Mouse (Mus musculus) neural tube, embryonic 12.5 days (tissue): ENCODE measurements around the gene Pik3cd. TPM values are rescaled to one million over a fixed set of nuclear protein-coding genes. Genes with fewer than 3 reads are reported as not detected.

Experiments used
- ATAC-seq: fragments of 200-750 bp; cut with Nextera tagmentation; 2 replicates; pipeline ENCODE4 v1.8.0; 2017; ENCODE audit warnings: low read depth, mild to moderate bottlenecking, moderate TSS enrichment, moderate library complexity; ENCODE audit not compliant: low FRiP score
- H3K27ac ChIP-seq: fragments of 300-500 bp; sonication (generic); 2 replicates; pipeline ENCODE4 v1.5.1; 2016
- H3K27me3 ChIP-seq: fragments of 300-500 bp; sonication (generic); replicated peaks from 2 replicates; pipeline ENCODE4 v1.6.1; 2016; ENCODE audit warnings: mild to moderate bottlenecking
- H3K36me3 ChIP-seq: fragments of 300-500 bp; sonication (generic); 2 replicates; pipeline ENCODE4 v1.6.1; 2016; ENCODE audit warnings: mild to moderate bottlenecking
- H3K4me1 ChIP-seq: fragments of 300-500 bp; sonication (generic); 2 replicates; pipeline ENCODE4 v1.6.1; 2016
- H3K4me2 ChIP-seq: fragments of 300-500 bp; sonication (generic); replicated peaks from 2 replicates; pipeline ENCODE4 v1.6.1; 2016; ENCODE audit warnings: mild to moderate bottlenecking
- H3K4me3 ChIP-seq: fragments of 300-500 bp; sonication (generic); 2 replicates; pipeline ENCODE4 v1.5.1; 2016
- H3K9ac ChIP-seq: fragments of 300-500 bp; sonication (generic); 2 replicates; pipeline ENCODE4 v1.6.1; 2016; ENCODE audit warnings: mild to moderate bottlenecking
- H3K9me3 ChIP-seq: fragments of 300-500 bp; sonication (generic); 2 replicates; pipeline ENCODE4 v1.6.1; 2016; ENCODE audit warnings: mild to moderate bottlenecking
- WGBS: fragments of 180-500 bp; shearing (Covaris S2); methylation state at CpG from one replicate; pipeline ENCODE4 v1.1.7; 2016; 5-methylcytosine and 5-hydroxymethylcytosine counted together
- polyA plus RNA-seq: library from polyadenylated mRNA; unstranded; fragments of >200 nt; fragmentation: Nextera tagmentation; extraction: Ambion mirVana; gene quantifications from 2 replicates; pipeline ENCODE4 v1.2.1, GENCODE M21; 2016

Gene Pik3cd
- polyA plus RNA-seq, 1 experiment from 2014 or later, result 22.9 TPM

DNA sequence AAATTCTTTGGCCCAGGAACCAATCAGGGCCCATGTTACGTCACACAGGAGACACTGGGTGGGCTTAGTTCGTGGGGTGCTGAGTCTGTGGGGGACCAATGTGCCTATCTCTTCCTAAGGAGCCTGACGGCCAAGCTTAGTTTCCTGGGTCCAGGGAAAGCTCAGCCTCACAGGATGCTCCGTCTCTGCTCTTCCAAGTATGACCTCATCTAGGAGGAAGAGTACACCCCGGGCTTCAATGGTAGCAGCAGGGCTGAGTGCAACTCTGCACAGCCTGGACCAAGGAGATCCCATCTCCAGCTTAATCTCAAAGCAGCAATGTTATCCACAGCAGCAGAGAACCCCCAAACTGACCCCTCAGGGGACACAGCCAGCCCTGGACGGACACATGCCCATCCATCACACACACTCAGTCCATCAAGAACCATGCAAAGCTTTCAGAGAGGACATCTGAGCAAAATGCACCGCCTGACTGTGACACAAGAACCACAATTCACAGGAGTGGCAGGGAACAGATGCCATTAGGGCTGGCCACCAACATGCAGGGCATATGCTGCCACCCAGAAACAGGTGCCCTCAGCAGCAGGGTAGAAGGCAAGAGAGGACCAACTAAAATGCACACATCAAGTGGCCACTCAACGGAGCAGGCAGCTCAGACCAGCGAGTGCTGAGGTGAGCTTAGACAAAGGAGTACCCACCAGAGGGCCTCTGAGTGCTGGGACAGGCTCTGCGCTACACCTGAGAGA lies 32.5 kb upstream of the Pik3cd start:
- H3K9ac ChIP-seq, result peak overlapping the region; percentile 29; the same call in 1 of the 2 replicates
- no peaks in the 10 kb centered on the region for H3K9me3 ChIP-seq
- H3K27me3 ChIP-seq, result no peaks in the 10 kb centered on the region
- H3K4me3 ChIP-seq, result no peak overlapping the region
- H3K27ac ChIP-seq, result no peak overlapping the region
- H3K4me1 ChIP-seq, result peaks cover 54% of the 10 kb centered on the region
- peaks cover 19% of the 10 kb centered on the region for H3K36me3 ChIP-seq
- peak overlapping the region; percentile 27; the same call in 1 of the 2 replicates for H3K4me2 ChIP-seq
- ATAC-seq, result no peak
- 82% methylated on average over 10 of the region's 10 CpGs for WGBS

DNA sequence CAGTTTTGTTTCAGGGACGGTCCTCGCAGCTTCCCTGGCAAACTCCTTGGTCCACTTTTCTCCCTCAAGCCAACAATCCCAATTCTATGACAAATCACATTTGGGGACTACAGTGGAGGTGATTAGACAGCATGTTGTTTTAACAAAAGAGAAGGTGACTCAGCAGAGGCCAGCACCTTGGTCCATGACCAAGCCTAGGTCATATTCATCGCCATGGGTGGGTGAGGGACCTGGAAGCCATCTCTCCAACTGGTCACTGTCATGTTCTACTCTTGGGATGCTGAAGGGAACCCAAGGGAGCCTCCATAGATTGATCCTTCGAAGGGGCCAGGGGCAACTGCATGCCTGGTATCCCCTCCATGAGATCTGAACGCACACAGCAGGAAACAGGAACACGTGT lies 31.9 kb upstream of the Pik3cd start:
- H3K9ac ChIP-seq, result no peak overlapping the region
- H3K36me3 ChIP-seq, result peaks cover 26% of the 10 kb centered on the region
- no peak for ATAC-seq
- peak overlapping the region; percentile 37; the same call in 1 of the 2 replicates for H3K27ac ChIP-seq
- peak overlapping the region; percentile 26 for H3K4me2 ChIP-seq
- H3K4me3 ChIP-seq, result no peak overlapping the region
- peaks cover 56% of the 10 kb centered on the region for H3K4me1 ChIP-seq
- no peaks in the 10 kb centered on the region for H3K27me3 ChIP-seq
- no peaks in the 10 kb centered on the region for H3K9me3 ChIP-seq
- WGBS, result 91% methylated on average over 6 of the region's 6 CpGs

DNA sequence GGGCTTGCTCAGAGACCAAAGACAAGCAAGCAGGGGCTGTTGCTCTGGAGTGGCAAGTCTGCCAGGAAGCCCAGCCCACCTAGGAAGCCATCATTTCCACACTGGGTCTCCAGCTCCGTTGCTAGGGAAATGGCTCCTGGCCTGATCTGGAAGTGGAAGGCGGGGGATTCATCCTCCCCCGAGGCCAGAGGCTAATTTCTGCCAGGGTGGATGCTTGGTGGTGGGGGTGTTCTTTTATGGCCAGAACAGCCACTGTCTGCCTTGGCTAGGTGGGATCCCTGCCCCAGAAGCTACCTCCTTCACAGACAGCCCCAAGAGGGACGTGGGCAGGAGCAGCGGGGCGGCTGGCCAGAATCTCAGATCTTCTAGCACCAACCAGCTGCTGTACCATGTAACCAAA lies 31.4 kb upstream of the Pik3cd start:
- Histone ChIP-seq H3K4me2 (peak overlapping the region; percentile 26), H3K9me3 (no peaks in the 10 kb centered on the region), H3K4me1 (peaks cover 59% of the 10 kb centered on the region), H3K4me3 (no peak overlapping the region), H3K27me3 (no peaks in the 10 kb centered on the region), H3K9ac (no peak overlapping the region), H3K36me3 (peaks cover 31% of the 10 kb centered on the region), H3K27ac (peak overlapping the region; percentile 37; the same call in 1 of the 2 replicates)
- WGBS, result 39% methylated on average over 6 of the region's 6 CpGs
- no peak for ATAC-seq

DNA sequence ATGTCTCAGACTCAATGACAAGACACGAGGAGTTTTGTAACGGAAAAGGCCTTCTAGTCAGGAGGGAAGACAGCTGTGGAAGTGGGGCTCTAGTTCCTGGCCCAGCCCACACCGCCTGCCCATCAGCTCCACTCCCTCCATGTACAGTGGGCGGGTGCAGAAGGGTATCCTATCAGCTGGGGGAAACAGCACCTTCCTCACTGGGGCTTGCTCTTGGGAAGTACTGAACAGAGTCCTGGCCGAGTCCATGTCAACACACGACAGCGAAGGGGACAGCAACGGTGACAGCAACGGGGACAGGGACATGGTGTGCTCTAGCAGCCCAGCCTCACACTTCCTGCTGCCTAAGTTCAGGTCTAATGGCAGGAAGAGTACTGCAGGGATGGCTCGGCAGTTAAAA lies 30.4 kb upstream of the Pik3cd start:
- peaks cover 55% of the 10 kb centered on the region for H3K4me1 ChIP-seq
- H3K4me3 ChIP-seq, result no peak overlapping the region
- H3K36me3 ChIP-seq, result peaks cover 36% of the 10 kb centered on the region
- 0 out of 2 replicates have a peak overlapping the region, but pooled peaks have one; percentile 37 for H3K27ac ChIP-seq
- H3K9ac ChIP-seq, result no peak overlapping the region
- H3K27me3 ChIP-seq, result no peaks in the 10 kb centered on the region
- no peak overlapping the region for H3K4me2 ChIP-seq
- H3K9me3 ChIP-seq, result no peaks in the 10 kb centered on the region
- no peak for ATAC-seq
- 83% methylated on average over 10 of the region's 10 CpGs for WGBS

DNA sequence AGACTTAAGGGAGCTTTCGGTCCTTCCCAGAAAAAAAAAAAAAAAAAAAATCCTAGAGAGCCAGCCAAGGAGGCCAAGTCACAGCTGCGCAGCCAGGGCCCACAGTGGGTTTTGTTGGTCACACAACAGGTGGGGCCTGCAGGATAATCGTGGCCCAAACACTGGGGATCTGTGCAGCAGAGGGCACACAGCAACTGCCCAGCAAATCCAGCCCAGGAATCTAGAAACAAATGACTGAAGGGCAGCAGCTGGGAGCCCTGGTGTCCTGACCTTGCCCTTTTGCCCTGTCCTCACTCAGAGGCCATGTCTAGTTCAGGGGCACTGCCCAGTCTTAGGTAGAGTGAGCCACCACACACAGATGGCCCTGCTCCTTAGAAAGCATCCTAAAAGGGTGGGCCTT lies 29.9 kb upstream of the Pik3cd start:
- no peak overlapping the region for H3K27ac ChIP-seq
- H3K9me3 ChIP-seq, result no peaks in the 10 kb centered on the region
- WGBS, result 90% methylated on average over 3 of the region's 3 CpGs
- H3K4me1 ChIP-seq, result peaks cover 55% of the 10 kb centered on the region
- H3K4me2 ChIP-seq, result no peak overlapping the region
- no peak overlapping the region for H3K4me3 ChIP-seq
- H3K9ac ChIP-seq, result no peak overlapping the region
- ATAC-seq, result no peak
- peaks cover 41% of the 10 kb centered on the region for H3K36me3 ChIP-seq
- no peaks in the 10 kb centered on the region for H3K27me3 ChIP-seq

DNA sequence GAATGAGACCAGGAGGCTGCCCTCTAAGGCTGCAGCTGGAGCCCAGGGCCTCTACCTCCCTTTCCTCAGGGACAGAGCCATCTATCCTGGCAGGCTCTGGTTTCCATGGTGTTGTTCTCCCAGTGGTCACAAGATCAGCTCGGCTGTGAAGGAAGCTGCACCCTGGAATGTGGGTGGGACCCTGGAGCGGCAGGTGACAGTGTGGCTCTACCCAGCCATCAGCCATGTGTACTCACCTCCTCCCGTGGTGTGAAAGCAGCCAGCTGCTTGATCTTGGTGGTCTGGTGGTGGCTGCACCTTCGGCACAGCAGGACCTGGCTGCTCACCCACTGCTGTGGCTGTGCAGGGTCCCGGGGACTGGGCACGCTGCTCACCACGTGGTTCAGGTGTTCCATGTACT lies 28.5 kb upstream of the Pik3cd start:
- Histone ChIP-seq H3K27ac (no peak overlapping the region), H3K9me3 (no peaks in the 10 kb centered on the region), H3K36me3 (peaks cover 56% of the 10 kb centered on the region), H3K4me2 (no peak overlapping the region), H3K27me3 (no peaks in the 10 kb centered on the region), H3K4me3 (no peak overlapping the region), H3K9ac (no peak overlapping the region), H3K4me1 (peaks cover 40% of the 10 kb centered on the region)
- no peak for ATAC-seq
- WGBS, result 80% methylated on average over 7 of the region's 7 CpGs

DNA sequence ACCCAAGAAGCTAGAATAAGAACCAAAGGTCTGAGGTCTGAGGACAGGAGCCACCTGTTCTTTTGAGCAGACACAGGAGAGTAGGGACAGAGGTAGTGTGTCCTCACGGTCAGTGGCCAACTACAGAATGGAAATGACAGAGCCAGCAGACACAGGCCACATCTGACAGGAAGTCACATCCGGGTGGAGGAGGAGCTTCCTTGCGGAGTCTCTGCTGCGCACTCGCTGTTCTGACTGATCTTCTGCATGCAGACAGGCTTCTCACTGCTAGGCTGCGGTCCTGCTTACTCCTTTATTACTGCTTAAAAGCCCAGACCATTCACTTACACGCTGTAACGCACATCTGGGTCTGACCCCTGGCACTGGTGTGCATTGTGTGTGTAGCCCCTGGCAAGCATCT lies 26.4 kb upstream of the Pik3cd start:
- Histone ChIP-seq H3K4me2 (no peak overlapping the region), H3K27me3 (no peaks in the 10 kb centered on the region), H3K27ac (no peak overlapping the region), H3K9me3 (no peaks in the 10 kb centered on the region), H3K4me1 (peaks cover 20% of the 10 kb centered on the region), H3K36me3 (peaks cover 70% of the 10 kb centered on the region), H3K9ac (no peak overlapping the region), H3K4me3 (no peak overlapping the region)
- ATAC-seq, result no peak
- 82% methylated on average over 8 of the region's 8 CpGs for WGBS

DNA sequence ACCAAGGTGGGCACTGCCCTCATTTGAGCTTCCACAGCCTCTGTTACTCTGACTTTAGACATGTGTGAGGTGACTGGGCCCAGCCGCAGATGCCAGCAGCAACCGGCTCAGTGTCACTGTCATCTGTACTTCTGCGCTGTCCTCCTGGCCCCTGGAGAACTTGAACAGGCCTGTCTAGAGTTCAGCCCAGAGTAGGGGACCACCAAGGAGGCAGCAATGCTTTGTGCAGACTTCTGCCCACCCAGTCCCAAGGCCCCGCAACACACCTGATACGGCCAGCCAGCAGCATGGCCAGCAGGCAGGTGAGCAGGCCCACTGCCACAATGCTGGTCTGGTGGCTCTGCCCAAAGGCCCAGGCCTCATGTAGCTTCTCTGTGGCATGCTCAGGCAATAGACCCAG lies 25.3 kb upstream of the Pik3cd start:
- H3K27me3 ChIP-seq, result no peaks in the 10 kb centered on the region
- no peak overlapping the region for H3K9ac ChIP-seq
- no peak for ATAC-seq
- H3K27ac ChIP-seq, result no peak overlapping the region
- H3K4me1 ChIP-seq, result peaks cover 15% of the 10 kb centered on the region
- WGBS, result 98% methylated on average over 5 of the region's 5 CpGs
- no peak overlapping the region for H3K4me3 ChIP-seq
- H3K4me2 ChIP-seq, result no peak overlapping the region
- peaks cover 74% of the 10 kb centered on the region for H3K36me3 ChIP-seq
- H3K9me3 ChIP-seq, result no peaks in the 10 kb centered on the region

DNA sequence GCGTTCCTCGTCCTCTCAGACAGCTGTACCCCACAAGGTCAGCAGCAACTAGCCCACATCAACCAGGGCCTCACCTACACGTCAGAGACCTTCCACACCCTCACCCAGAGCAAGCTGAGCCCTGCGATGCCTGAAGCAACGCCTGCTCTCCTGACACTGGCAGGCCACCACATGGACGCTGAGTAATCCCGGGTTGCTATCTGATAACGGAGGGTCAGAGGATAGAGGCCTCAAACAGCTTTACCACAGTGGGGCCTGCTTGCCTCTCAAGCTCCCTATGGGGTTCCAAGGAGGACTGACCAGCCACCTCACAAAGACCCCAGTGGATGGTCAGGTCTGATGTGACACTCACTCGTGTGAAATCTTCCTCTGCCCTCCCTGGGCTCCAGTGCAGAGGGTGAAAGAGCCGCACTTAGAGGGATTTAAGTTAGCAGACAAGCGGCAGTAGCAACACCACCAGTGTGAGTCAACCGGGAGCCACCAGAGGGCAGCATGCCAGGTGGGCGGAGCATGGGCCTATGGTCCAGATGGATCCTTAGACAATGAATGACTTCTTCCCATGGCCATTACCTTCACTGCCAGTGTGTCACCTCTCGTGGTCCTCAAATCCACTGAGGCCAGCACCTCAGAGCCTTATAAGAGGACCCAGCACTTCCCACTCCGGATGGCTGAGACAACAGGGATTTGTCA lies 23.4 kb upstream of the Pik3cd start:
- H3K4me2 ChIP-seq, result no peak overlapping the region
- no peak for ATAC-seq
- H3K27me3 ChIP-seq, result no peaks in the 10 kb centered on the region
- 76% methylated on average over 15 of the region's 15 CpGs for WGBS
- peaks cover 72% of the 10 kb centered on the region for H3K36me3 ChIP-seq
- no peaks in the 10 kb centered on the region for H3K9me3 ChIP-seq
- no peak overlapping the region for H3K27ac ChIP-seq
- no peak overlapping the region for H3K4me3 ChIP-seq
- H3K4me1 ChIP-seq, result peaks cover 16% of the 10 kb centered on the region
- no peak overlapping the region for H3K9ac ChIP-seq

DNA sequence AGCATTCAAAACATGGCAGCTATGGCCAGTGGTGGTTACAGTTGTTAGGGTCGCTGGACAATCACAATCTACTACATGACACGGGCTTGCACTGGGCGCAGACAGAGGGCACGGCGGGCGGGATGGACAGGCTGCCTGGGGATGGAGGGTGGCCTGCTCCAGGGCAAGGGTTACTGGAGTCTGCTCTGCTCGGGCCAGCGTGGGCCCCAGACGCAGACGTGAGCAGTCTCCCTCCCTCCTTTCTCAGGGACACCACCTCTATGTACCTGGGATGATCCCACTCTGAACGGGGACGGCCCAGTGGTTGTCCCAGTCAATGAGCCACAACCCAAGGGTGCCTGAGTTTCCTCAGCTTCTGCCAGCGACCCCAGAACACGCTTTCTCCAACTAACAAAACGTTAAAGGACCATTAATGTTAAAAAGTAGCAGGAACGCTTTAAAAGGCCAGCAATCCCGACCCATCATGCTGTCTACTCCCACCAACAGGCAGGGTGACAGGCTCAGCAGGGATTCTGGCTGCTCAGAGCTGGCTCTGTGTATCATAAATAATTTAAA lies 22.6 kb upstream of the Pik3cd start:
- WGBS, result 91% methylated on average over 17 of the region's 17 CpGs
- Histone ChIP-seq H3K36me3 (peaks cover 74% of the 10 kb centered on the region), H3K27me3 (no peaks in the 10 kb centered on the region), H3K9ac (no peak overlapping the region), H3K4me1 (peaks cover 16% of the 10 kb centered on the region), H3K4me3 (no peak overlapping the region), H3K27ac (no peak overlapping the region), H3K9me3 (no peaks in the 10 kb centered on the region), H3K4me2 (no peak overlapping the region)
- no peak for ATAC-seq

DNA sequence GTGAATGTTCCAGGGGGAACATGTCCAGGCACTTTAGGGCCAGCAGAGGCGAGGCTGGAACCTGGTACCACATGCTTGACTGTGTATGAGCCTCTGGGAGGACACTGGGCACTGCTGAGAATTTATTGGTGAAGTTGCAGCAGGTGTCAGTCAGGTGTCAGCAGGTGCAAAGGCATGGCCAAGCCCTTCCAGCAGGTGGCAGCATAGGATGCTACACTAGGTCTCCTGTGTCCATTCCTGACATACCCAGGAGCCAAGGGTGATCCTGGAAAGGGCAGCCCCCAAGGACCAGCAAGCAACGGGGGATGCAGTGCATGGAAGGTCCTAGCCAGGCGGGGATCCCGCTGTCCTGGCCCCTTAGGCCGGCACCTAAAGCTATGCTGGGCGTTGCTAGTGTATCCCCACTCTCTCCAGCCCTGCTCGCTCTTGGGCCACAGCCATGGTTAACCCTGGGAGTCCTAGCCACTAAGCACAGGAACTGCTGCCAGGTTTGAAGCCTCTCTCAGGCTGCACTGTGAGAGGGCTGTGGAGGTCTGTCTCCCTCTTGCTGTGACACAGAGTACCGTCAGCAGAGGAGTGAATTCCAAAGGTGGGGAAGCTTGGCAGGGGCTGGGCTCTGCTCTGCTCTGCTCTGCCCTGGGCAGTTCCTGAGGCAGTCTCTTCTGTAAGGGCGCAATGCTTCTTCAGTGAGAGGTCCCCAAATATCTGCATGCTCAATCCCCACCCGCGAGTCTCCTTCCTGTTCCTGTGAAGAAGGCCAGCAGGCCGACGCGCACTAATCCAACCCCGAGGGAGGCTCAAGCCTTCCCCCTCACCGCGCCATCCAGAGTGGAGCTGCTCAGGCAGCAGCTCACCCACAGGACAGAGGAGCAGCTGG lies 21.7 kb upstream of the Pik3cd start:
- Histone ChIP-seq H3K27ac (0 out of 2 replicates have a peak overlapping the region, but pooled peaks have one; percentile 7), H3K4me3 (no peak overlapping the region), H3K9me3 (no peaks in the 10 kb centered on the region), H3K36me3 (peaks cover 73% of the 10 kb centered on the region), H3K4me2 (no peak overlapping the region), H3K9ac (no peak overlapping the region), H3K27me3 (no peaks in the 10 kb centered on the region), H3K4me1 (peaks cover 12% of the 10 kb centered on the region)
- no peak for ATAC-seq
- WGBS, result 81% methylated on average over 17 of the region's 17 CpGs

DNA sequence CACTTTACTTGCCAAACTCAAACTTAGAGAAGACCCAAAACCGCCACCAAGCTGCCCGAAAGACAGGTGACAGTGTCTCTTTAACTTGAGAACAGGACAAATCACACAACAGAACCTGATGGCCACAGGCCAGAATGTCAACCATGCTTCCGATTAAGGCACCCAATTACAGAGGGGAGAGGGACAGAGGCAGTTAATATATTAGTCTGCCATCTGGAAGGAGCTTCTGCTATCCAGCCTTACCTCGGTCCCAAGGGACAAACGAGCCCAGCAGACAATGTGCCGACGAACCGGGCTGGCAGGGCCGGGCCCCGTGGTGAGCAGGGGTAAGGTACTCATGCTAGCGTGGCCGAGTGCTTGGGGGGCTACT lies 20.6 kb upstream of the Pik3cd start:
- H3K36me3 ChIP-seq, result peaks cover 77% of the 10 kb centered on the region
- no peak overlapping the region for H3K9ac ChIP-seq
- no peak overlapping the region for H3K27ac ChIP-seq

More for the DNA sequence above, 20.6 kb upstream of the Pik3cd start:
- no peak for ATAC-seq
- Histone ChIP-seq H3K9me3 (no peaks in the 10 kb centered on the region), H3K27me3 (no peaks in the 10 kb centered on the region), H3K4me2 (no peak overlapping the region), H3K4me1 (peaks cover 11% of the 10 kb centered on the region), H3K4me3 (no peak overlapping the region)
- WGBS, result 73% methylated on average over 12 of the region's 12 CpGs
